Mouse (Mus musculus) lung, postnatal 0 days (tissue): ENCODE data around the gene Cstf3. TPM values are rescaled to one million over a fixed set of nuclear protein-coding genes. Genes with fewer than 3 reads are reported as not detected.

Source experiments
- ATAC-seq: fragments of 200-750 bp; cut with Nextera tagmentation; 2 replicates; pipeline ENCODE4 v1.8.0; 2017; ENCODE audit warnings: moderate library complexity
- DNase-seq: peaks from one replicate; pipeline ENCODE4 v3.0.0-alpha.2; 2016; ENCODE audit warnings: low spot score
- H3K27ac ChIP-seq: fragments of 300-500 bp; sonication (generic); 2 replicates; pipeline ENCODE4 v1.5.1; 2014; ENCODE audit warnings: antibody characterized with exemption, mild to moderate bottlenecking, low read length, mixed read lengths
- H3K27me3 ChIP-seq: fragments of 300-500 bp; sonication (generic); replicated peaks from 2 replicates; pipeline ENCODE4 v1.6.1; 2014; ENCODE audit warnings: low read length, mixed read lengths; ENCODE audit not compliant: insufficient read depth
- H3K36me3 ChIP-seq: fragments of 300-500 bp; sonication (generic); 2 replicates; pipeline ENCODE4 v1.6.1; 2014; ENCODE audit warnings: low read length, mixed read lengths; ENCODE audit not compliant: insufficient read depth
- H3K4me1 ChIP-seq: fragments of 300-500 bp; sonication (generic); 2 replicates; pipeline ENCODE4 v1.6.1; 2014; ENCODE audit warnings: antibody characterized with exemption, low read depth, low read length, mixed read lengths; ENCODE audit not compliant: insufficient read depth
- H3K4me2 ChIP-seq: fragments of 300-500 bp; sonication (generic); replicated peaks from 2 replicates; pipeline ENCODE4 v1.6.1; 2014; ENCODE audit warnings: low read depth, mild to moderate bottlenecking, low read length, moderate library complexity, mixed read lengths
- H3K4me3 ChIP-seq: fragments of 300-500 bp; sonication (generic); 2 replicates; pipeline ENCODE4 v1.5.1; 2014; ENCODE audit warnings: low read depth, low read length
- H3K9ac ChIP-seq: fragments of 300-500 bp; sonication (generic); replicated peaks from 2 replicates; pipeline ENCODE4 v1.6.1; 2014; ENCODE audit warnings: low read depth, mild to moderate bottlenecking
- H3K9me3 ChIP-seq: fragments of 300-500 bp; sonication (generic); 2 replicates; pipeline ENCODE4 v1.6.1; 2016; ENCODE audit warnings: low read length, mixed read lengths
- CTCF ChIP-seq: IDR thresholded peaks from 2 replicates; pipeline ENCODE4 v1.5.1; 2016; ENCODE audit warnings: antibody characterized with exemption, mild to moderate bottlenecking
- EP300 ChIP-seq: IDR thresholded peaks from 2 replicates; pipeline ENCODE4 v1.6.1; 2016; ENCODE audit warnings: antibody characterized with exemption, mild to moderate bottlenecking, control low read depth
- WGBS: fragments of 180-500 bp; shearing (Covaris S2); extraction: QIAGEN DNeasy Blood & Tissue Kit; methylation state at CpG from one replicate; pipeline ENCODE4 v1.1.7; 2014; 5-methylcytosine and 5-hydroxymethylcytosine counted together
- polyA plus RNA-seq: library from polyadenylated mRNA; unstranded; fragments of >200 nt; fragmentation: Nextera tagmentation; extraction: Ambion mirVana; gene quantifications from 2 replicates; pipeline ENCODE4 v1.2.1, GENCODE M21; 2015

Gene Cstf3
- polyA plus RNA-seq, 1 experiment from 2014 or later = 31.5 TPM

DNA sequence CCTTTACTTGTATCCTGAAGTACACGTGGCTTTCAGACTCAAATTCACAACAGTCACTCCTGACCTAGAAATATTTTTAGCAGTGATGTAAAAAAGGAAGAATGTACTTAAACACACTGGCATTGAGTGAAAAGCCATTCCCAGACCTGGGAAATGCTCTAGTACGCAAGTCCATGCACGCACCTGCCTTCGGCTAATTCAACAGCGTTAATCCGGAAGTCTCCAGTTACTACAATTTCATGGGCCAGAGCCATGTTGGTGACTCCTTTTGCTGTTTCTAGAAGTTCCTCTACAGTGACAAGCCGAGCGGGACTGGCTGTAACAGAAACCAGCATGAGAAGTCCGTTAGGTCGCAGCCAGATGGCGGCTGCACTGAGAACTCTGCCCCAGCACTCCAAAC is 109.3 kb downstream of the Cstf3 start:
- no peak overlapping the region for H3K4me3 ChIP-seq
- DNase-seq (no peak), ATAC-seq (no peak)
- H3K4me1 ChIP-seq = no peaks in the 10 kb centered on the region
- whole genome bisulfite sequencing = 82% methylated on average over 11 of the region's 11 CpGs
- no peak for TF ChIP-seq CTCF
- no peak for TF ChIP-seq EP300
- no peaks in the 10 kb centered on the region for H3K9me3 ChIP-seq
- H3K36me3 ChIP-seq = no peaks in the 10 kb centered on the region
- H3K9ac ChIP-seq = no peak overlapping the region
- no peaks in the 10 kb centered on the region for H3K27me3 ChIP-seq
- H3K27ac ChIP-seq = no peak overlapping the region
- no peak overlapping the region for H3K4me2 ChIP-seq

DNA sequence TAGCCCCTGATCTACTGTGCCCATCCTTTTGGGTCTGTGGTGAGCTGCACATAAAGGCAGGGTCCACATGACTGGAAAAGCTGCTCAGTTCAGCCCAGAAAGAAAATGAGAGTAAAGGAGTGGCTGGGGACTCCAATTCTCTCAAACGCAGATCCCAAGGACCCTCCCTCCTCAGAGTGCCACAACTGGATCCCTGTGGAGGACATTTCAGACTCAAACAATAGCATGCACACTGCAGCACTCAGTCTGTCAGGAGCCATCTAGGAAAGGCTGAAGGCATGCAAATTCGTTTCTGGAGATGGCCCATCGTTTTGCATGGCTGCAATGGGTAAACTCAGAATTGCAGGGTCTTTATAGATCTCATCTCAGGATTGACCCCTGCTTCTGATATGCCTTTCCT is 112.8 kb downstream of the Cstf3 start:
- no peak for DNase-seq
- no peaks in the 10 kb centered on the region for H3K9me3 ChIP-seq
- no peaks in the 10 kb centered on the region for H3K27me3 ChIP-seq
- H3K36me3 ChIP-seq = no peaks in the 10 kb centered on the region
- no peak overlapping the region for H3K4me2 ChIP-seq
- H3K27ac ChIP-seq = no peak overlapping the region
- H3K4me3 ChIP-seq = no peak overlapping the region
- no peak for ATAC-seq
- no peaks in the 10 kb centered on the region for H3K4me1 ChIP-seq
- 74% methylated on average over 3 of the region's 3 CpGs for WGBS
- no peak overlapping the region for H3K9ac ChIP-seq
- TF ChIP-seq CTCF (no peak), EP300 (no peak)

DNA sequence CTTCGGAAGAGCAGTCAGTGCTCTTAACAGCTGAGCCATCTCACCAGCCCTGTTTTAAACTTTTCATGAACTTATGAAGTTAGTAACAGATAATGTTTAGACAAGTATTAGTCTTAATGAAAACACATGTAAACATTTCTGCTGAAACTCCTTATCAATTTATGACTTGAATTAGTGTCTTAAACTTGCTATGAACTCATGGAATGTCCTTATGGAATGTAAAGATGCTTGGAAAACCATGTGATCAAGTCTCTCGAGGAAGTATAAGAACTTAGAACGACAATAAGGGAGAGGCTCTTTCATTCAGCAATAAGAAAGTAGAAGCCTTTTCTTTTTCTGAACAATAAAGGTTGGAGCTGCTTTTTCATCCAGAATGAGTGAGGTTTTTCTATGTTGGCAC is 114.0 kb downstream of the Cstf3 start:
- 46% methylated on average over 3 of the region's 3 CpGs for WGBS
- Histone ChIP-seq H3K9me3 (no peaks in the 10 kb centered on the region), H3K27ac (no peak overlapping the region), H3K4me3 (no peak overlapping the region), H3K4me1 (no peaks in the 10 kb centered on the region), H3K9ac (no peak overlapping the region), H3K27me3 (no peaks in the 10 kb centered on the region), H3K4me2 (no peak overlapping the region), H3K36me3 (no peaks in the 10 kb centered on the region)
- DNase-seq = no peak
- ATAC-seq = no peak
- TF ChIP-seq EP300 (no peak), CTCF (no peak)

DNA sequence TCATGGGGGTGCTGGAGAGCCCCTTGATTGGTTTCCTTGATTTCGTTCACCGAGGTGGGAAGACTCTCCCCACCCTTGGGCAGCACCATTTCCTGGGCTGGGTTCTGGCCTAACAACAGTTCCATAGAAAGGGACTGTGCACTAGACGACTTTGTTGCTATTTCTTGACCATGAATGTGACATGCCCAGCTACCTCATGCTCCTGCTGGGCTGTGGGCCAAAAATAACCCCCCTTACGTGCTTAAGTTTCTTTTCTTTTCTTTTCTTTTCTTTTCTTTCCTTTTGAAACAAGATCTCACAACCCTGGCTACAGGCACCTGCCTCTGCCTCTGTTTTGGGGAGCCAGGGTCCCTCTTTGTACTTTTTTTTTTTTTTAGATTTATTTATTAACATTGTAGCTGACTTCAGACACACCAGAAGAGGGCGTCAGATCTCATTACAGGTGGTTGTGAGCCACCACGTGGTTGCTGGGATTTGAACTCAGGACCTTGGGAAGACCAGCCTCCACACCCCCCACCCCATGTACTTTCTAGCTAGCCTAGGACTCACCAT is 119.5 kb downstream of the Cstf3 start:
- DNase-seq (no peak), ATAC-seq (no peak)
- TF ChIP-seq EP300 (no peak), CTCF (no peak)
- Histone ChIP-seq H3K4me3 (no peak overlapping the region), H3K36me3 (no peaks in the 10 kb centered on the region), H3K27me3 (no peaks in the 10 kb centered on the region), H3K4me2 (no peak overlapping the region), H3K4me1 (no peaks in the 10 kb centered on the region), H3K9ac (no peak overlapping the region), H3K9me3 (no peaks in the 10 kb centered on the region), H3K27ac (no peak overlapping the region)
- 50% methylated on average over 6 of the region's 6 CpGs for WGBS

DNA sequence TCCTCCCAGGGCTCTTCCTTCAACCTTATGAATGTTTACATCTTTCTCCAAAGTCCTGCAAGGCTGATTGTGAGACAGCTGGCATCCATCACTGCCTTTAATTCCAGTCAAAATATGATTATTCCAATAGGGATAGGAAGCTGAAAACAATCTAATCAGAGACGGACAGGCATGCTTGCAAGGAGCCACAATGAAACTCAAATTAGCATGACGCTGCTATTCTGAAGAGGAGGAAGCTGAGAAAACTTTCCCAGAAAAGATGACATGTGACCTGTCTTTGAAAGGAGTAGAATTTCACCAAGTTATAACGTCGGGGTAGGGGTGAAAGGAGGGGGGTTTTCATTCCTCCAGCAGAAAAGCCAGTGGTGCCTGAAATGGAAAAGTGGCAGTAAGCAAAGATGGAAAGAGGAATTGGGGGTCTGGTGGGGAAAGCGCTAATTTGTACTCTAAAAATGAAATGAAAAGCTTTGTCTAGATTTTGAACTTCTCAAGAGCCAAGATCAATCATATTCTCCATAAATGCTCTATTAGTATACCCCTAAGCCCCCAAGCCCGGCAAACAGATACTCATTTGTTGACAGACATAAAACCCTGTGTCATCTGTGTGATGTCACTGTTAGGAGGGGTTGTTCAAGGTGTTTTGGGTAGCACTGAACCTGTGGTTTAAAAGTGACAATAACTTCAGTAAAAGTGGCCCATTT is 120.5 kb downstream of the Cstf3 start:
- Histone ChIP-seq H3K4me3 (no peak overlapping the region; the same call in 1 of the 2 replicates), H3K4me1 (no peaks in the 10 kb centered on the region), H3K27me3 (no peaks in the 10 kb centered on the region), H3K27ac (no peak overlapping the region), H3K36me3 (no peaks in the 10 kb centered on the region), H3K4me2 (peak overlapping the region; percentile 81; the same call in 1 of the 2 replicates), H3K9me3 (no peaks in the 10 kb centered on the region), H3K9ac (no peak overlapping the region)
- TF ChIP-seq CTCF (no peak), EP300 (no peak)
- no peak for ATAC-seq
- 28% methylated on average over 6 of the region's 6 CpGs for WGBS
- peak; percentile 15 for DNase-seq

DNA sequence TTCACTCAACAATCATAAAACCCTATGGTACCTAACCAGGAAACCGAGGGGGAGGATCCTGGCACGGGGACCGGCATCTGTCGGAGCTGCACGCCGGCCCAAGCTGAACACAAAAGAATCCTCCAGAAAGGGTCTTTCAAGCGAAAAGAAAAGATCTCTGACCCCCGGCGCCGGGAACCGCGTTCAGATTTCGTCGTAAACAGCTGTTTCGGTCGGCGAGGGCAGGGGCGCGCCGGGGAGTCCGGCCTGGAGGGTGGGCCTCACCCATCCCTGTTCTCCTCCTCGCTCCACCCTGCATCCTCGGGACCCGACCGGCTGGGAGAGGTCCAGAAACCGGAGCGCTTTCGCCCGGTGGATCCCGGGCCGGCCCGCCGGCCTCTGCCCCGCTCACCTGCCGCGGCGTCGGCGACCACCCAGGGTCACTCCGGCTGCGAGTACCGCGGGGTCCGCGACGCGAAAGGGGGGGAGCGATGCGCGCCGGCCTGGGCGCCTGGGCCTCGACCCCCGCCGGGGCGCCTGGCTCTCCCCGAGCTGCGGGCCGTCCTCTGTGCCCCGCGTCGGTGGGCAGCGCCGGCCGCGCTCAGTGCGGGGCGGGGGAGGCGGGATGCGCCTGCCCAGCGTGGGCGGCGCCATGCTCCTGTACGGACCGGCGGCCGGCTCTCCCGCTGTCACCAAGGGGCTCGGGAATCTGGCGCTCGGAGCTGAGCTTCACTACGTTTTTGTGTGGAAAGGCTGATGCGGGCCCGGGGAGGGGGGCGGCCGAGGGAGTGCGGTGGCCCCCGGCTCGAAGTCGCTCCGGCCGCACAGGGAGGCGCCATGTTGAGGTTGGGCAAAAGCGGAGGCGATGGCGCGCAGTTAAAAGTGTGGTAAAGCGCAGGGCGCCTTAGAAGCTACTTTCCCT is 121.5 kb downstream of the Cstf3 start, which contains the start of gene Tcp11l1:
Gene Tcp11l1 (minus strand): TSS at position 585 of the 901 bp plus-strand sequence.
- H3K4me2 ChIP-seq = peak within 1 kb of the TSS; percentile 81
- H3K9me3 ChIP-seq = no peaks in the 10 kb centered on the region
- H3K4me1 ChIP-seq = no peaks in the 10 kb centered on the region
- no peaks in the 10 kb centered on the region for H3K27me3 ChIP-seq
- DNase-seq (peak; percentile 59), ATAC-seq (peak; percentile 93)
- H3K4me3 ChIP-seq = peak within 1 kb of the TSS; percentile 91
- no peak for TF ChIP-seq CTCF
- no peak for TF ChIP-seq EP300
- H3K36me3 ChIP-seq = no peaks in the 10 kb centered on the region
- peak within 1 kb of the TSS; percentile 50 for H3K9ac ChIP-seq
- no peak within 1 kb of the TSS for H3K27ac ChIP-seq
- WGBS = under 1% methylated on average over 76 of the region's 99 CpGs
